Mouse (Mus musculus) hindbrain, embryonic 12.5 days (tissue): Measurements from ENCODE around the gene Kcnj6. TPM values are rescaled to one million over a fixed set of nuclear protein-coding genes. Genes with fewer than 3 reads are reported as not detected.

ENCODE experiments used
- ATAC-seq: fragments of 200-750 bp; cut with Nextera tagmentation; 2 replicates; pipeline ENCODE4 v1.8.0; 2017; ENCODE audit warnings: moderate TSS enrichment; ENCODE audit not compliant: low FRiP score
- H3K27ac ChIP-seq: fragments of 300-500 bp; sonication (generic); 2 replicates; pipeline ENCODE4 v1.5.1; 2016; ENCODE audit warnings: mild to moderate bottlenecking
- H3K27me3 ChIP-seq: fragments of 300-500 bp; sonication (generic); 2 replicates; pipeline ENCODE4 v1.6.1; 2016; ENCODE audit warnings: mild to moderate bottlenecking
- H3K36me3 ChIP-seq: fragments of 300-500 bp; sonication (generic); 2 replicates; pipeline ENCODE4 v1.6.1; 2016; ENCODE audit warnings: mild to moderate bottlenecking
- H3K4me1 ChIP-seq: fragments of 300-500 bp; sonication (generic); 2 replicates; pipeline ENCODE4 v1.6.1; 2016
- H3K4me2 ChIP-seq: fragments of 300-500 bp; sonication (generic); replicated peaks from 2 replicates; pipeline ENCODE4 v1.6.1; 2016; ENCODE audit warnings: mild to moderate bottlenecking
- H3K4me3 ChIP-seq: fragments of 300-500 bp; sonication (generic); 2 replicates; pipeline ENCODE4 v1.5.1; 2016; ENCODE audit warnings: mild to moderate bottlenecking
- H3K9ac ChIP-seq: fragments of 300-500 bp; sonication (generic); 2 replicates; pipeline ENCODE4 v1.6.1; 2016; ENCODE audit warnings: mild to moderate bottlenecking, moderate library complexity
- H3K9me3 ChIP-seq: fragments of 300-500 bp; sonication (generic); replicated peaks from 2 replicates; pipeline ENCODE4 v1.6.1; 2016; ENCODE audit warnings: mild to moderate bottlenecking
- WGBS: fragments of 180-500 bp; shearing (Covaris S2); methylation state at CpG from one replicate; pipeline ENCODE4 v1.1.7; 2016; 5-methylcytosine and 5-hydroxymethylcytosine counted together
- polyA plus RNA-seq: library from polyadenylated mRNA; unstranded; fragments of >200 nt; fragmentation: Nextera tagmentation; extraction: Ambion mirVana; gene quantifications from 2 replicates; pipeline ENCODE4 v1.2.1, GENCODE M21; 2016

Kcnj6 gene
- polyA plus RNA-seq, 1 experiment from 2014 or later, result 0.26 TPM

- 82% methylated on average over 12 of the region's 12 CpGs for WGBS
- H3K4me3 ChIP-seq, result no peak overlapping the region
- H3K27me3 ChIP-seq, result no peaks in the 10 kb centered on the region; the same call in 1 of the 2 replicates
- H3K9ac ChIP-seq, result no peak overlapping the region
- no peaks in the 10 kb centered on the region for H3K36me3 ChIP-seq
- no peak for ATAC-seq
- H3K27ac ChIP-seq, result no peak overlapping the region
- no peak overlapping the region for H3K4me2 ChIP-seq
- peaks cover 11% of the 10 kb centered on the region for H3K4me1 ChIP-seq
- no peaks in the 10 kb centered on the region for H3K9me3 ChIP-seq
Measured at GRCm38 (mm10) chr16:94722936-94723335, 274.6 kb downstream of the Kcnj6 start.

GRCm38 (mm10) chr16:94721549-94722006, 275.9 kb downstream of the Kcnj6 start:
- Histone ChIP-seq H3K27me3 (no peaks in the 10 kb centered on the region; the same call in 1 of the 2 replicates), H3K4me2 (no peak overlapping the region), H3K9me3 (0 out of 2 replicates have a peak, but pooled peaks cover 5% of the 10 kb centered on the region), H3K4me3 (no peak overlapping the region), H3K27ac (no peak overlapping the region), H3K4me1 (peaks cover 11% of the 10 kb centered on the region), H3K9ac (no peak overlapping the region), H3K36me3 (no peaks in the 10 kb centered on the region)
- ATAC-seq, result no peak
- WGBS, result 80% methylated on average over 10 of the region's 10 CpGs

- Histone ChIP-seq H3K27ac (no peak overlapping the region), H3K27me3 (no peaks in the 10 kb centered on the region; the same call in 1 of the 2 replicates), H3K36me3 (no peaks in the 10 kb centered on the region), H3K9me3 (0 out of 2 replicates have a peak, but pooled peaks cover 9% of the 10 kb centered on the region), H3K9ac (no peak overlapping the region), H3K4me1 (peaks cover 11% of the 10 kb centered on the region), H3K4me3 (no peak overlapping the region), H3K4me2 (no peak overlapping the region)
- 56% methylated on average over 7 of the region's 7 CpGs for WGBS
- no peak for ATAC-seq
Measured at GRCm38 (mm10) chr16:94720476-94721153, 276.9 kb downstream of the Kcnj6 start.

GRCm38 (mm10) chr16:94719488-94719887, 278.0 kb downstream of the Kcnj6 start:
- Histone ChIP-seq H3K27ac (no peak overlapping the region), H3K9ac (no peak overlapping the region), H3K36me3 (no peaks in the 10 kb centered on the region), H3K4me2 (no peak overlapping the region), H3K9me3 (0 out of 2 replicates have a peak, but pooled peaks cover 9% of the 10 kb centered on the region), H3K4me3 (no peak overlapping the region), H3K4me1 (peaks cover 8% of the 10 kb centered on the region), H3K27me3 (no peaks in the 10 kb centered on the region; the same call in 1 of the 2 replicates)
- ATAC-seq, result no peak
- WGBS, result 70% methylated on average over 4 of the region's 4 CpGs

- WGBS, result 82% methylated on average over 4 of the region's 4 CpGs
- ATAC-seq, result no peak
- 0 out of 2 replicates have a peak, but pooled peaks cover 9% of the 10 kb centered on the region for H3K9me3 ChIP-seq
- no peak overlapping the region for H3K4me2 ChIP-seq
- H3K4me1 ChIP-seq, result peaks cover 8% of the 10 kb centered on the region
- no peak overlapping the region for H3K4me3 ChIP-seq
- H3K36me3 ChIP-seq, result no peaks in the 10 kb centered on the region
- H3K9ac ChIP-seq, result no peak overlapping the region
- no peaks in the 10 kb centered on the region; the same call in 1 of the 2 replicates for H3K27me3 ChIP-seq
- H3K27ac ChIP-seq, result no peak overlapping the region
Measured at GRCm38 (mm10) chr16:94718919-94719318, 278.6 kb downstream of the Kcnj6 start.

GRCm38 (mm10) chr16:94717051-94717450, 280.4 kb downstream of the Kcnj6 start:
- Histone ChIP-seq H3K27me3 (no peaks in the 10 kb centered on the region; the same call in 1 of the 2 replicates), H3K4me2 (no peak overlapping the region), H3K27ac (no peak overlapping the region), H3K4me3 (no peak overlapping the region), H3K9ac (no peak overlapping the region), H3K9me3 (0 out of 2 replicates have a peak, but pooled peaks cover 9% of the 10 kb centered on the region), H3K36me3 (no peaks in the 10 kb centered on the region), H3K4me1 (peaks cover 10% of the 10 kb centered on the region; the same call in 1 of the 2 replicates)
- no peak for ATAC-seq
- WGBS, result 94% methylated on average over 11 of the region's 11 CpGs

- WGBS, result 57% methylated on average over 14 of the region's 14 CpGs
- H3K36me3 ChIP-seq, result no peaks in the 10 kb centered on the region
- peaks cover 10% of the 10 kb centered on the region; the same call in 1 of the 2 replicates for H3K4me1 ChIP-seq
- no peaks in the 10 kb centered on the region for H3K27me3 ChIP-seq
- ATAC-seq, result peak; percentile 38; the same call in 1 of the 2 replicates
- H3K9me3 ChIP-seq, result 0 out of 2 replicates have a peak, but pooled peaks cover 9% of the 10 kb centered on the region
- no peak overlapping the region for H3K4me2 ChIP-seq
- no peak overlapping the region for H3K4me3 ChIP-seq
- H3K9ac ChIP-seq, result no peak overlapping the region
- no peak overlapping the region for H3K27ac ChIP-seq
Measured at GRCm38 (mm10) chr16:94714483-94714882, 283.0 kb downstream of the Kcnj6 start.

GRCm38 (mm10) chr16:94713480-94714094, 283.9 kb downstream of the Kcnj6 start:
- whole genome bisulfite sequencing, result 10% methylated on average over 25 of the region's 25 CpGs
- no peak overlapping the region for H3K9ac ChIP-seq
- H3K27me3 ChIP-seq, result no peaks in the 10 kb centered on the region
- ATAC-seq, result peak; percentile 86
- H3K4me3 ChIP-seq, result peak overlapping the region; percentile 13; the same call in 1 of the 2 replicates
- H3K27ac ChIP-seq, result no peak overlapping the region
- H3K4me1 ChIP-seq, result peaks cover 10% of the 10 kb centered on the region; the same call in 1 of the 2 replicates
- H3K9me3 ChIP-seq, result 0 out of 2 replicates have a peak, but pooled peaks cover 9% of the 10 kb centered on the region
- no peaks in the 10 kb centered on the region for H3K36me3 ChIP-seq
- H3K4me2 ChIP-seq, result peak overlapping the region; percentile 47

GRCm38 (mm10) chr16:94701971-94702370, 295.5 kb downstream of the Kcnj6 start:
- Histone ChIP-seq H3K9me3 (no peaks in the 10 kb centered on the region), H3K27me3 (no peaks in the 10 kb centered on the region), H3K4me2 (no peak overlapping the region), H3K9ac (no peak overlapping the region), H3K4me1 (no peaks in the 10 kb centered on the region), H3K27ac (no peak overlapping the region), H3K4me3 (no peak overlapping the region), H3K36me3 (no peaks in the 10 kb centered on the region)
- WGBS, result 90% methylated on average over 4 of the region's 4 CpGs
- no peak for ATAC-seq

- H3K27me3 ChIP-seq, result no peaks in the 10 kb centered on the region
- 87% methylated on average over 4 of the region's 4 CpGs for WGBS
- no peak overlapping the region for H3K27ac ChIP-seq
Measured at GRCm38 (mm10) chr16:94701141-94701540, 296.4 kb downstream of the Kcnj6 start.

More at GRCm38 (mm10) chr16:94701141-94701540, 296.4 kb downstream of the Kcnj6 start:
- no peak overlapping the region for H3K4me2 ChIP-seq
- no peaks in the 10 kb centered on the region; the same call in 1 of the 2 replicates for H3K36me3 ChIP-seq
- no peak for ATAC-seq
- H3K4me1 ChIP-seq, result no peaks in the 10 kb centered on the region
- H3K4me3 ChIP-seq, result no peak overlapping the region
- no peaks in the 10 kb centered on the region for H3K9me3 ChIP-seq
- H3K9ac ChIP-seq, result no peak overlapping the region
